Mouse (Mus musculus): ENCODE results near the gene Acyp2. TPM values are rescaled to one million over a fixed set of nuclear protein-coding genes. Genes with fewer than 3 reads are reported as not detected.

The Acyp2 gene
- polyA plus RNA-seq (2014; fragmentation: Nextera tagmentation; extraction: Ambion mirVana), result 14.2 and 14.5 TPM in 2 replicates

GRCm38 (mm10) chr11:30649001-30649637, at the start of gene Acyp2:
Gene Acyp2 (minus strand): TSS chr11:30649587.
- under 1% methylated on average over 40 of the region's 40 CpGs for WGBS
- peak within 1 kb of the TSS; percentile 60 for H3K4me2 ChIP-seq
- ATAC-seq (ENCODE audit: low FRiP score), result peak; percentile 99
- H3K27me3 ChIP-seq (ENCODE audit: control insufficient read depth, insufficient read depth, low read length), result no peaks in the 10 kb centered on the region
- H3K9ac ChIP-seq (ENCODE audit: low read length), result peak within 1 kb of the TSS; percentile 80
- peak within 1 kb of the TSS; percentile 53 for H3K4me3 ChIP-seq (ENCODE audit: low read depth, low read length)
- DNase-seq (ENCODE audit: low spot score, missing footprints), result peak; percentile 99
- H3K9me3 ChIP-seq (ENCODE audit: control insufficient read depth, low read length), result no peaks in the 10 kb centered on the region
- no peaks in the 10 kb centered on the region for H3K4me1 ChIP-seq (ENCODE audit: control insufficient read depth, insufficient read depth, low read length)
- H3K27ac ChIP-seq (ENCODE audit: low read depth, low read length), result peak within 1 kb of the TSS; percentile 62
- no peaks in the 10 kb centered on the region for H3K36me3 ChIP-seq (ENCODE audit: control insufficient read depth, insufficient read depth, low read length)

GRCm38 (mm10) chr11:30689421-30689820, 40.0 kb upstream of the Acyp2 start:
- 84% methylated on average over 1 of the region's 1 CpGs for WGBS
- no peak overlapping the region for H3K27ac ChIP-seq (ENCODE audit: low read depth, low read length)
- H3K4me3 ChIP-seq (ENCODE audit: low read depth, low read length), result no peak overlapping the region
- no peaks in the 10 kb centered on the region for H3K9me3 ChIP-seq (ENCODE audit: control insufficient read depth, low read length)
- no peak overlapping the region for H3K4me2 ChIP-seq
- no peak for ATAC-seq (ENCODE audit: low FRiP score)
- H3K27me3 ChIP-seq (ENCODE audit: control insufficient read depth, insufficient read depth, low read length), result no peaks in the 10 kb centered on the region
- H3K4me1 ChIP-seq (ENCODE audit: control insufficient read depth, insufficient read depth, low read length), result no peaks in the 10 kb centered on the region
- DNase-seq (ENCODE audit: low spot score, missing footprints), result no peak
- H3K36me3 ChIP-seq (ENCODE audit: control insufficient read depth, insufficient read depth, low read length), result no peaks in the 10 kb centered on the region
- no peak overlapping the region for H3K9ac ChIP-seq (ENCODE audit: low read length)

DNA sequence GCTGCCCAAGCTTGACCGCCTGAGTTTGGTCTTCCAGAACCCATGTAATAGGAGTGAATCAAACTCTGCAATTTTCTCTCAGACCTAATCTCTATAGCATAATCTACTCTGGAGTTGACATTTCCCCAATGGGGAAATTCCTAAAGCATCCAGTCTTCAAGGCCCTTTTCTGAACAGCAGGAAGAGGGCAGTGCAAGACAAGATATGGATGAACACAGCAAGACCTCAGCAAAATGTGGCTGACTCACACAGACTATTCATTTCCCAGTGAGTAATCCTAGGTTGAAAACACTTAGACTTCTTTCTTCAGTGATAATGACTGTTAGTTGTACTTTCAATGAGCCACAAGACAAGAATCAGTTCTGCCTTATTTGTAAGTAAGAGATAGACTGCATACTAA, 26.7 kb upstream of the Acyp2 start:
- ATAC-seq (ENCODE audit: low FRiP score), result no peak
- Histone ChIP-seq H3K36me3 (ENCODE audit: control insufficient read depth, insufficient read depth, low read length) (no peaks in the 10 kb centered on the region), H3K27ac (ENCODE audit: low read depth, low read length) (no peak overlapping the region), H3K9ac (ENCODE audit: low read length) (no peak overlapping the region), H3K4me1 (ENCODE audit: control insufficient read depth, insufficient read depth, low read length) (no peaks in the 10 kb centered on the region), H3K4me3 (ENCODE audit: low read depth, low read length) (no peak overlapping the region), H3K9me3 (ENCODE audit: control insufficient read depth, low read length) (no peaks in the 10 kb centered on the region), H3K27me3 (ENCODE audit: control insufficient read depth, insufficient read depth, low read length) (no peaks in the 10 kb centered on the region), H3K4me2 (no peak overlapping the region)
- DNase-seq (ENCODE audit: low spot score, missing footprints), result no peak
- WGBS, result 82% methylated on average over 1 of the region's 1 CpGs

GRCm38 (mm10) chr11:30672719-30673118, 23.3 kb upstream of the Acyp2 start:
- no peaks in the 10 kb centered on the region for H3K27me3 ChIP-seq (ENCODE audit: control insufficient read depth, insufficient read depth, low read length)
- H3K4me3 ChIP-seq (ENCODE audit: low read depth, low read length), result no peak overlapping the region
- 46% methylated on average over 1 of the region's 1 CpGs for WGBS
- no peak overlapping the region for H3K9ac ChIP-seq (ENCODE audit: low read length)
- DNase-seq (ENCODE audit: low spot score, missing footprints), result no peak
- no peaks in the 10 kb centered on the region for H3K9me3 ChIP-seq (ENCODE audit: control insufficient read depth, low read length)
- H3K36me3 ChIP-seq (ENCODE audit: control insufficient read depth, insufficient read depth, low read length), result no peaks in the 10 kb centered on the region
- no peaks in the 10 kb centered on the region for H3K4me1 ChIP-seq (ENCODE audit: control insufficient read depth, insufficient read depth, low read length)
- H3K27ac ChIP-seq (ENCODE audit: low read depth, low read length), result no peak overlapping the region
- ATAC-seq (ENCODE audit: low FRiP score), result no peak
- no peak overlapping the region for H3K4me2 ChIP-seq

DNA sequence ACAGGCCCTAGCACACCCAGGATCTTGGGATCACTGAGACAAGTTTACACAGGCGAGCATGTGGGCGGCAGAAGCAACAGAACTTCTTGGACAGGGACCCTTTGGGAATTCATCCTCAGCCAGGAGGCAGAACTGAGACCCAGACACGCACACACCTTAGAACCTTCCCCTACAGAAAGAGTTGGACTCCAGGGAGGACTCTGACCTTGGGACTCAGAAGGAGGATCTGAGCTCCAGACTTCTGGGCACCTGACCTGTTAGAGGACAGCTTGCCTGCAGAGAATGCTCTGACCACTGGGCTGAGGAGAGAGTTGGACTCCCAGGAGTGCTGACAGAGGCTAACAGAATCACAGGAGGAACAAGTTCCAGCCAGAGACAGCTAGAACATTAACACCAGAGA, 13.6 kb upstream of the Acyp2 start:
- no peak for ATAC-seq (ENCODE audit: low FRiP score)
- Histone ChIP-seq H3K9me3 (ENCODE audit: control insufficient read depth, low read length) (no peaks in the 10 kb centered on the region), H3K9ac (ENCODE audit: low read length) (no peak overlapping the region), H3K27me3 (ENCODE audit: control insufficient read depth, insufficient read depth, low read length) (no peaks in the 10 kb centered on the region), H3K27ac (ENCODE audit: low read depth, low read length) (no peak overlapping the region), H3K4me3 (ENCODE audit: low read depth, low read length) (no peak overlapping the region), H3K4me2 (no peak overlapping the region), H3K36me3 (ENCODE audit: control insufficient read depth, insufficient read depth, low read length) (no peaks in the 10 kb centered on the region), H3K4me1 (ENCODE audit: control insufficient read depth, insufficient read depth, low read length) (no peaks in the 10 kb centered on the region)
- WGBS, result 81% methylated on average over 3 of the region's 3 CpGs
- DNase-seq (ENCODE audit: low spot score, missing footprints), result no peak

- H3K27ac ChIP-seq (ENCODE audit: low read depth, low read length), result no peak overlapping the region
- H3K9me3 ChIP-seq (ENCODE audit: control insufficient read depth, low read length), result no peaks in the 10 kb centered on the region
- H3K27me3 ChIP-seq (ENCODE audit: control insufficient read depth, insufficient read depth, low read length), result no peaks in the 10 kb centered on the region
- H3K4me3 ChIP-seq (ENCODE audit: low read depth, low read length), result no peak overlapping the region
- ATAC-seq (ENCODE audit: low FRiP score) (no peak), DNase-seq (ENCODE audit: low spot score, missing footprints) (no peak)
- WGBS, result 89% methylated on average over 2 of the region's 2 CpGs
- H3K4me1 ChIP-seq (ENCODE audit: control insufficient read depth, insufficient read depth, low read length), result no peaks in the 10 kb centered on the region
- H3K9ac ChIP-seq (ENCODE audit: low read length), result no peak overlapping the region
- no peak overlapping the region for H3K4me2 ChIP-seq
- H3K36me3 ChIP-seq (ENCODE audit: control insufficient read depth, insufficient read depth, low read length), result no peaks in the 10 kb centered on the region
These were observed 13.2 kb upstream of the Acyp2 start for GRCm38 (mm10) chr11:30662591-30662990.

DNA sequence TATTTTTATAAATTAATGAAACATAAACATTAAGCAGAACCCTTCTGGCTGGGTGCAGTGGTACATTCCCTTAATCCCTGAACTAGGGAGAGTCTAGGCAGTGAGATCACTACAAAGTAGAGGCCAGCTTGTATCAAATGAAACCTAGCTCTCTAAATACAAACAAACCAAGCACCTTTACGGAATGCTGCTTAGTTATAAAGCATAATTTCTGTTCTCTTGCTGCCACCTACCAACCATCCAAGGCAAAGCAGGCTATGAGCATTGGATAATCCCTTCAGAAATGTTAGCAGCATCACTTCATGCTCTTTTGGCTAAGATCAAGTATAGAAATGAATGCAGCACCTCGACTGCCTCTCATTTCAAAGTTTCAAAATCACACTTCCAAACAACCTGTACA, 7.7 kb upstream of the Acyp2 start:
- Histone ChIP-seq H3K27ac (ENCODE audit: low read depth, low read length) (no peak overlapping the region), H3K9ac (ENCODE audit: low read length) (no peak overlapping the region), H3K4me2 (no peak overlapping the region), H3K27me3 (ENCODE audit: control insufficient read depth, insufficient read depth, low read length) (no peaks in the 10 kb centered on the region), H3K36me3 (ENCODE audit: control insufficient read depth, insufficient read depth, low read length) (no peaks in the 10 kb centered on the region), H3K4me1 (ENCODE audit: control insufficient read depth, insufficient read depth, low read length) (no peaks in the 10 kb centered on the region), H3K9me3 (ENCODE audit: control insufficient read depth, low read length) (no peaks in the 10 kb centered on the region), H3K4me3 (ENCODE audit: low read depth, low read length) (no peak overlapping the region)
- ATAC-seq (ENCODE audit: low FRiP score) (peak; percentile 66), DNase-seq (ENCODE audit: low spot score, missing footprints) (no peak)
- 35% methylated on average over 2 of the region's 2 CpGs for WGBS

- H3K27ac ChIP-seq (ENCODE audit: low read depth, low read length), result no peak overlapping the region
- no peak overlapping the region for H3K9ac ChIP-seq (ENCODE audit: low read length)
- no peak overlapping the region for H3K4me2 ChIP-seq
- no peak overlapping the region for H3K4me3 ChIP-seq (ENCODE audit: low read depth, low read length)
- no peaks in the 10 kb centered on the region for H3K9me3 ChIP-seq (ENCODE audit: control insufficient read depth, low read length)
- no peaks in the 10 kb centered on the region for H3K36me3 ChIP-seq (ENCODE audit: control insufficient read depth, insufficient read depth, low read length)
- H3K4me1 ChIP-seq (ENCODE audit: control insufficient read depth, insufficient read depth, low read length), result no peaks in the 10 kb centered on the region
- no peaks in the 10 kb centered on the region for H3K27me3 ChIP-seq (ENCODE audit: control insufficient read depth, insufficient read depth, low read length)
- DNase-seq (ENCODE audit: low spot score, missing footprints) (no peak), ATAC-seq (ENCODE audit: low FRiP score) (no peak)
- 95% methylated on average over 4 of the region's 4 CpGs for WGBS
These were observed 6.7 kb upstream of the Acyp2 start for GRCm38 (mm10) chr11:30656060-30656459.

GRCm38 (mm10) chr11:30650416-30650815, 1.0 kb upstream of the Acyp2 start:
- no peak overlapping the region for H3K4me2 ChIP-seq
- no peak overlapping the region for H3K4me3 ChIP-seq (ENCODE audit: low read depth, low read length)
- 84% methylated on average over 1 of the region's 1 CpGs for WGBS

More at GRCm38 (mm10) chr11:30650416-30650815, 1.0 kb upstream of the Acyp2 start:
- DNase-seq (ENCODE audit: low spot score, missing footprints), result no peak
- Histone ChIP-seq H3K36me3 (ENCODE audit: control insufficient read depth, insufficient read depth, low read length) (no peaks in the 10 kb centered on the region), H3K9ac (ENCODE audit: low read length) (no peak overlapping the region), H3K9me3 (ENCODE audit: control insufficient read depth, low read length) (no peaks in the 10 kb centered on the region), H3K4me1 (ENCODE audit: control insufficient read depth, insufficient read depth, low read length) (no peaks in the 10 kb centered on the region), H3K27me3 (ENCODE audit: control insufficient read depth, insufficient read depth, low read length) (no peaks in the 10 kb centered on the region), H3K27ac (ENCODE audit: low read depth, low read length) (no peak overlapping the region)
- ATAC-seq (ENCODE audit: low FRiP score), result no peak
